Mouse (Mus musculus) cortical plate, adult 2 months (tissue): ENCODE measurements around the gene Erv3. TPM values are rescaled to one million over a fixed set of nuclear protein-coding genes. Genes with fewer than 3 reads are reported as not detected.

Experiments
- H3K27ac ChIP-seq: fragments of 200-500 bp; 2 replicates; pipeline ENCODE4 v1.5.1; 2012; ENCODE audit warnings: low read length, control low read depth, inconsistent platforms; ENCODE audit not compliant: insufficient read depth
- H3K4me1 ChIP-seq: fragments of 200-500 bp; 2 replicates; pipeline ENCODE4 v1.6.1; 2011; ENCODE audit warnings: low read length; ENCODE audit not compliant: control insufficient read depth, insufficient read depth
- H3K4me3 ChIP-seq: fragments of 200-500 bp; 2 replicates; pipeline ENCODE4 v1.5.1; 2011; ENCODE audit warnings: mild to moderate bottlenecking, low read length, control low read depth; ENCODE audit not compliant: insufficient read depth
- CTCF ChIP-seq: fragments of 200-500 bp; IDR thresholded peaks from 2 replicates; pipeline ENCODE4 v1.5.1; 2011; ENCODE audit warnings: mild to moderate bottlenecking, control low read depth, low read length; ENCODE audit not compliant: insufficient read depth; ENCODE audit errors: extremely low read depth
- POLR2A ChIP-seq: fragments of 200-500 bp; IDR thresholded peaks from 2 replicates; pipeline ENCODE4 v1.6.1; 2011; ENCODE audit warnings: mild to moderate bottlenecking, low read length, control low read depth; ENCODE audit not compliant: insufficient read depth; ENCODE audit errors: extremely low read depth
- polyA plus RNA-seq: library from polyadenylated mRNA; depleted of rRNA; stranded (reverse); fragments of >200 nt; gene quantifications from 2 replicates; pipeline ENCODE4 v1.2.3, GENCODE M21; 2012

Erv3 gene
- polyA plus RNA-seq, 1 experiment, result 0.17 TPM

- H3K4me3 ChIP-seq, result no peak overlapping the region
- no peak overlapping the region for H3K27ac ChIP-seq
- no peak for TF ChIP-seq POLR2A
- no peak for TF ChIP-seq CTCF
- no peaks in the 10 kb centered on the region for H3K4me1 ChIP-seq
Measured at GRCm38 (mm10) chr2:131897336-131898109, 38.0 kb upstream of the Erv3 start.

GRCm38 (mm10) chr2:131896011-131896410, 36.5 kb upstream of the Erv3 start:
- H3K4me3 ChIP-seq, result no peak overlapping the region
- no peak overlapping the region for H3K27ac ChIP-seq
- no peaks in the 10 kb centered on the region for H3K4me1 ChIP-seq
- TF ChIP-seq POLR2A (no peak), CTCF (no peak)

- TF ChIP-seq POLR2A (no peak), CTCF (no peak)
- H3K4me3 ChIP-seq, result no peak overlapping the region
Measured at GRCm38 (mm10) chr2:131895106-131895505, 35.6 kb upstream of the Erv3 start.

GRCm38 (mm10) chr2:131892534-131892933, 33.0 kb upstream of the Erv3 start:
- no peak overlapping the region; the same call in 1 of the 2 replicates for H3K27ac ChIP-seq
- TF ChIP-seq POLR2A, result no peak
- no peak overlapping the region for H3K4me3 ChIP-seq

More at GRCm38 (mm10) chr2:131895106-131895505, 35.6 kb upstream of the Erv3 start:
- Histone ChIP-seq H3K4me1 (no peaks in the 10 kb centered on the region), H3K27ac (no peak overlapping the region)

GRCm38 (mm10) chr2:131888233-131888632, 28.7 kb upstream of the Erv3 start:
- H3K4me1 ChIP-seq, result peaks cover 5% of the 10 kb centered on the region
- no peak for TF ChIP-seq CTCF
- no peak for TF ChIP-seq POLR2A
- H3K27ac ChIP-seq, result no peak overlapping the region
- H3K4me3 ChIP-seq, result no peak overlapping the region

More at GRCm38 (mm10) chr2:131892534-131892933, 33.0 kb upstream of the Erv3 start:
- peaks cover 2% of the 10 kb centered on the region; the same call in 1 of the 2 replicates for H3K4me1 ChIP-seq

GRCm38 (mm10) chr2:131886503-131887160, 27.1 kb upstream of the Erv3 start:
- peaks cover 9% of the 10 kb centered on the region for H3K4me1 ChIP-seq
- no peak overlapping the region for H3K4me3 ChIP-seq
- no peak overlapping the region for H3K27ac ChIP-seq
- no peak for TF ChIP-seq CTCF
- no peak for TF ChIP-seq POLR2A

GRCm38 (mm10) chr2:131883136-131883535, 23.6 kb upstream of the Erv3 start:
- TF ChIP-seq CTCF (no peak), POLR2A (no peak)
- peaks cover 7% of the 10 kb centered on the region for H3K4me1 ChIP-seq
- no peak overlapping the region for H3K4me3 ChIP-seq
- H3K27ac ChIP-seq, result no peak overlapping the region

GRCm38 (mm10) chr2:131881766-131882165, 22.2 kb upstream of the Erv3 start:
- H3K4me3 ChIP-seq, result no peak overlapping the region
- 0 out of 2 replicates have a peak overlapping the region, but pooled peaks have one; percentile 79 for H3K27ac ChIP-seq
- H3K4me1 ChIP-seq, result peaks cover 7% of the 10 kb centered on the region
- TF ChIP-seq CTCF (no peak), POLR2A (no peak)

- Histone ChIP-seq H3K27ac (no peak overlapping the region), H3K4me1 (no peaks in the 10 kb centered on the region), H3K4me3 (no peak overlapping the region)
- TF ChIP-seq CTCF (no peak), POLR2A (no peak)
Measured at GRCm38 (mm10) chr2:131876551-131877265, 17.2 kb upstream of the Erv3 start.

- Histone ChIP-seq H3K27ac (no peak overlapping the region), H3K4me1 (no peaks in the 10 kb centered on the region), H3K4me3 (no peak overlapping the region)
- no peak for TF ChIP-seq CTCF
- TF ChIP-seq POLR2A, result no peak
Measured at GRCm38 (mm10) chr2:131873376-131873775, 13.8 kb upstream of the Erv3 start.
